Mouse (Mus musculus): ENCODE results near the gene Cdkal1. TPM values are rescaled to one million over a fixed set of nuclear protein-coding genes. Genes with fewer than 3 reads are reported as not detected.

Gene Cdkal1
- total RNA-seq, 1 experiment from 2014 or later, result 28.4 TPM

DNA sequence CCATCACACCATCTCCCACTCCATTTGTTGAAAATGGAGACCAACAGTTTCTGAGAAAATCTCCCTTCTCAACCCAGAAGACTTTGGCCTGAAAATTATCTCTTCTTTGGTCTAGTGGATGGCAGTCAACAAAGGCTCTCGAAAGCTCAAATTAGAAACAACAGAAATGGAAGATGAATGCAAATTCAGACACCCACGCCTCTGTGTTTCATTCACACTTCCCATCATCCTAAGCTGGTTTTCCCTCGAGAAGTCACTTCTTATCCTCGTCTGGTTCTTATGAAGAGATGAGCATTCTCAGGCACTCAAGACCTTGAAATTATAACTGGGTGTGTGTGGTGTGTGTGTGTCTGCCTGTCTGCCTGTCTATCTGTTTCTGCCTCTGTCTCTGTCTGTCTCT, 621.0 kb downstream of the Cdkal1 start:
- DNase-seq, result no peak

DNA sequence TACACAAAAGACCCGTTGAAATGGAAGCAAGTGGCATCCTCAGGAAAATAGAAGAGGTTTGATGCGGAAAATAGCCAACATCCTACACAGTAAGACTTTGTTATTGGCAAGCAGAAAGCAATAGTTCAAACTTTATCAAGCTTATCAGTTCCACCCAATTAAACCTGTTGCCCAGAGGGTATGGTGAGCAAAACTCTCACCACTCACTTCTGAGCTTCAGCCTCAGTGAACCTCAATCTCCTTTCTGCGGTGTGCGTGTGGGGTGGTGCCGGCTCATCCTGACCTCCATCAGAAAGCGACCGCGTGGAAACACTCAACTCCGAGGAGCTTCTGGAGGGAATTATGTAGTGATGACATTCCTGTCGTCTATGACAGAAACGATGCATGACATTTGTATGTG, 621.5 kb downstream of the Cdkal1 start:
- no peak for DNase-seq

DNA sequence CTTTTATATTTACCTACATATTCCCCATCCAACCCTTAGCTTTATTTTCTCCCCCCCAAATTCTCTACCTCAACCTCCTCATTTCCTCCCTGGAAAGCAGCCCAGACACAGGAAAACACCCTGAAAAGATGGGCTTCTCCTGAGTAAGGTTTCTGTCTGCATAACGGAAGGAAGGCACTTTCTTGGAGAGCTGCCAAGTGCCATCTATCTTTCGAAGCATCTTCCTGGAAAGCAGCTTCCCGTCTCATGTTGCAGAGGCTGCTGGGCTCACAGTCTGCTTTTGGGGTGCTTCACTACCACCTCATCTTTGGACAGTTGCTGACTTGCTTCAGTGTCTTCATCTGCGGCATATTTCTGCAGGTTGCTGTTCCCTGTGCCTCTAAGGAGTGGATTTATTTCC, 622.8 kb downstream of the Cdkal1 start:
- DNase-seq, result peak; percentile 63

DNA sequence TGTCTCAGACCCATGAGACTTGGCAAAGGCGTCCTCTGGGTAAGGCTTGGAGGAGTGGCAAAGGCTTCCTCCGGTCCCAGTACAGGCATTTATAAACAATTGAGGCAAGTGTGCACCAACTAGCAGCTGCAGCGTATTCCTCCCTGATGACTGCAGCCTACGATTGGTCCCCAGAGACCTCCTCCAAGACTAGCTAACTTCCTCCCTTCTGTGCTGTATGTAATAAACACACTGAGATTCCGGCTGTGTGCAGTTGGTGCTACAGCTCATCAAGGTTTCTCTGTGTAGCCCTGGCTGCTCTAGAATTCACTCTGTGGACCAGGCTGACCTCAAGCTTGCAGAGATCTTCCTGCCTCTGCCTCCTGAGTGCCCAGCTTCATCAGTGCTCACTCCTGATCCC, 630.7 kb downstream of the Cdkal1 start:
- DNase-seq, result no peak

DNA sequence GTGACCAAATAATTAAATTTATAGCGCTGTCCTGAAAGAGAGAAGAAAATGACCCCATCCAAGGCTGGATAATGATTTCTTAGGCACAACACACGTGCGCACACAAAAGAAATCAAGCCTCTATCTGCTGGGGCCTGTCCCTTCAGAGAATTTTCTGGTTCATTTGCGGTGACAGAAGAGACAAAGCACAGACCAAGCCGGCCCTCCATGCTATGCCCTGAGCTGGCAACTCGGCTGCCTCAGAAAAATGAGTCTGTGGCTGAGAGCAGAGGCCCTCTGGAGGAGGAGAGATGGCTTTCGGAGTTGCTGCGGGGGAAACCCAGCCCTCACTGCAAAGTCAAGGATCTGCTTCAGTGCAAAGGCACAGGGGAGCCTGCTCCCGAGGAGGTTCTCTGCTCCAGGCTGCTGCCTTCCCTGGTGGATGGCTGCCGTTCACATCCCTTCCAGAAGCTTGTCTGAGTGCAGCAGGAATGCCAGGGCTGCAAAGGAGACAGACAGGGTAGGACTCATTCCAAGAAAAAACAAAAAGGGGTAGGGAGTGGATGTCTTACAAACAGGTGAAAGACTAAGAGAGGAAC, 633.1 kb downstream of the Cdkal1 start:
- no peak for DNase-seq

DNA sequence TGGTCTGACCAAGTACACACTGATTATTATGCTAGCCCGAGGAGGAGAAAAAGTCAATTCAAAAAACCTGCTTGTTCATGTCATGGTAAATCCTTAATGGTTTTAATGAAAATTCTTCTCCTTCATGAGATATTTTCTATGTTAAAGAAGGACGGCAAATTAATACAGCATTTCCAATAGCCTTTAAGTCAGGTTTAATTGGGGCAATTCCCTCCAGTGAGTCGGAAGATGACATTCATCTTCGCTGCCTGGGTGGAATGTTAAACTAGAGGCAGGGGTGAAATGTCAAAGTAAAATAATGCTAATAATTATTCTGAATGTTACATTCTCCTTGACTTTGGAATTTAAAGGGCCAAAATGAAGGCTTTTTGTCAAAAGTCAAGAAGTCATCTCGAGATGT, 633.8 kb downstream of the Cdkal1 start:
- no peak for DNase-seq

DNA sequence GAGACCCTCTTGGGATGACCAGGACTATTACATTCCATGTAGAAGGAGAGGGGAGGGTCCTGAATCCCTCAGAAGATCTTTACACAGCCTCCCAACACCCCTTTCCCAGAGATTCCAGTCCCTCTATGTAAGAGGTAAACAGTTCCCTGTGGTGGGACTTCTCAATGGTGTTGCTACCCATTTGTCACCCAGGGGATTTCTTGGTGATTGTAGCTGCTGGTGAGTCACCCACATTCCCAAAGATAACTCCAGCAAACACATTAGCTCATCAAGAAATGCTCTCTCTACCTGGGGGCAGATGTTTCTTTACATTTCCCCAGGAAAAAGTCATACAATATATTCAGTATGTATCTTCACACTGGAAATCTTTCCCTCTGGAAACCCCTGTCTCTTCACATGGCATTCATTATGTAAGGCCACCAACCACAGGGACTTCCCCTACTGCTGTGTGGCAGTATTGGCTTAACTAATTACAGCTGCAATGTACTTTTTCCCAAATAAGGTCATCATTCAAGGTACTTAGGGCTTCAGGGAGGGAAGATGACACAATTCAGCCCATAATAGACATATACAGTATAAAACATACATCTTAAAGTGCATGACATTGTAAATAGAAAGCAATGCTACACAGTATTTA, 636.8 kb downstream of the Cdkal1 start:
- no peak for DNase-seq

DNA sequence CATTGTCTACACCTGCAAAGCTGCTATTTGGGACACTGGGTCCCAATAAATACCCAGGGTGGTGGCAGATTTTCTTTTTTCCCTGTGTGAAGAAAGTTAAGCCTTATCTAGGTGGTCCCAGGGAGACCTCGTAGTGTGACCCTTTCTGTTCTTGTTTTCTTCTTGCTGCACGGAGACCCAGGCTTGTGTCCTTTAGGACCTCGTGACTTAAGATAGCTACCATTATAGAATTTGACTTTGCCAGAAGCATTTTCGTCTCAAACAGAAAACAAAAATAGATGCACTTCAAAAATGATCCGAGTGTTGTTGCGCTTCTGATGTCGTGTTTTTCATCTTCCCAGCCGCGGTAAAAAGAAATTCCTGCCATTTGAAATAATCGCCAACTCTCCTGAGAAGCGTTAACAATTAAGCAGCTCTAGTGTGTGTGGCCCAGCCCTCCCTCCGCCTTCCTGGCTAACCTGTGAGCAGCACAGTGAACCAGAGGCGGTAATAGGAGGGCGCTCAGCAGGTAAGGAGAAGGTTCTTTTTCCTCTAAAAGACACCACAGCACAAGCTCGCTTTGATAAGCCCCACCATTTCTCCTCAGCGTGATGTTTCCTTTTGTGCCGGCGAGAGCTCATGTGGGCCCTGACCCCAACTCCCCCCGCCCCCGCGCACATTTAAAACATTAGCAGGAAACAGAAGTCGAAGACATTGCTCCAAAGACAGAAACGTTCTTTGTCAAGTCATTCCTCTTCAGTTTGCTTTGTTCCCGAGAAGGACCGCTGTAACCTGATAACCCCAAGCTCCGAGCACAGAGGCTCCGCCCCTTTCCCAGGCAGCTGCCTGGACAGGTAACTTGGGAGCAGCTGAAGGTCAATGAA, 645.1 kb downstream of the Cdkal1 start:
- DNase-seq, result peak; percentile 18

DNA sequence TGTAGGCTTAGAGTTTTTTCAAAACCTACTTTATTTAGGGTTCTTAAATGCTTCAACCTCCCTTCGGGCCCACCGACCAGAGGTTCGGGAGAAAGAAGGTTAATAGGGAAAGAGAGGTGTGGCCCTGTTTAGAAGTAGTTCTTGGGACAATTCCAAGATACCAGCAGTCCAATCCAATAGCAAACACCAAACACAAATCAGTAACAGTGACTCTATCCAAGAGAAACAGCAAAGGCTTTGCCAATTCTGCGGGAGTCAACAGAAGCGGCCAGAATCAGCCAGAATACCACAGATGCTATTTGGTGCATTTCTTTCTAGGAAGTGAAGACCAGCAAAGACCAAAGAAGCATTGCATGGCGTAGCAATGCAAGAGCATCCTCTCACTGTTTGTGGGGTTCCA, 646.7 kb downstream of the Cdkal1 start:
- no peak for DNase-seq

DNA sequence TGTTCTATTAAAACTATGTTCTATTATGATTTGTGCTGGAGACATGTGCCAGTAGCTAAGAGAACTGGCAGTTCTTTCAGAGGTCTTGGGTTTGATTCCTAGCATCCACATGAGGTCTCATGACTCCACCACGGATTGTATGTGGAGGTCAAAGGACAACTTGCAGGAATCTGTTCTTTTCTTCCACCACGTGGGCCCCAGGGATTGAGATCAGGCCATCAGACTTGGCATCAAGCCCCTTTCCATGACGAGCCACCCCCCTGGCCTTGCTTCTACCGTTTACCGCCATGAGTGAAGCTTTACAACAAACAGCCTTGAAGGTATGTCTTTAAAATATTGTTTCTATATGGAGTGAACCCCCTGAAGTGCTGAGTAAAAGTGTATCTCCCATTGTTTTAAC, 651.6 kb downstream of the Cdkal1 start:
- DNase-seq, result no peak

DNA sequence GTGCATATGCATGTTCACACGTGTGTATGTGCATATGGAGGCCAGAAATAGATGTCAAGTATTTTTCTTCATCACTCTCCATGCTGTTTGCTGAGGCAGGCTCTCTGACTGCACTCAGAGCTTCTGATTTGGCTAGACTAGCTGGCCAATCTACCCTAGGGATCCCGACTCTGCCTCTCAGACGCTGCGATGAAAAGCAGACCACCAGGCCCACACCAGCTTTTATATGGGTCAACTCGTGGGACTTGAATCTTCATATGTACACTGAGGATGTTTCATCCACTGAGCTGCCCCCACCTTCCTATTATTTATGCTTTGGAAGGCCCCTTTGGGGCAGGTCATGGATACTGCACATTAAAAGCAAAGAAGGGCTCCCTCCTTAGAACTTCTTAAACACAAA, 652.0 kb downstream of the Cdkal1 start:
- no peak for DNase-seq

DNA sequence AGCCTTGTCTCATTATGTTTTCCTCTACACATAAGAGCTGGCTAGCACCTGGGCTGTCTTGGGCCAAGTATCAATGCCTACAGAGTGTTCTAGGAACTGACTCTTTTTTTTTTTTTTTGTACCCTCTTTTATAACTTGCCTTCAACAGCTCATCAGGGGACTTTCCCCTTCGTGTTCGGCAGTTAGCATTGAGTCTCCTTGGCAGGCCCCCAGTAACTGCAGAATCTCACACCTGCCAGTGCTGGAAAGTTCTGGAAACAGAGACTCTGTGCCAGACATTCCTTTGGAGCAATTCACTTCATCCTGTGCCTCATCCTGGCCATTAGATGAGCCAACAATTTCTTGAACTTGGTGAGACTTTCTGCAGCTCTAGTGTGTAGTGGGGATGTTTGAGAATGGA, 652.9 kb downstream of the Cdkal1 start:
- DNase-seq, result peak; percentile 31

DNA sequence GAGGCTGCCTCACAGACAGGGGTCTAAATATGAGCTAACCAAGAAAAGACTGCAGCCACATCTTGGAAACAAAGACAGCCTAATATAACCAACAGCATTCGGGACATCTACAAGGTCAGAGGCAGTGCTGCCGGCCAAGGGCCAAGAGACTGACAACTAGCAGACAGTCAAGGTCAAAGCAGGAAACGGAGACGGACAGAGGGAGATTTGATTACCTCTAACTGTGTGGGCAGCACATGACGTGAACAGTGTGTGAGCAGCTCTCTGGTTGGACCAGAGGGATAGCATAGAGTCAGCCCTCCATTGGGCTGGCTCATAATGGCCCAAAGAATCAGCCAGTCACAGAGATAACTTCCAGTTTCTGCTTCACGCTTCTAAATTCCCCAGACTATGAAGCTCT, 655.8 kb downstream of the Cdkal1 start:
- peak; percentile 77 for DNase-seq

DNA sequence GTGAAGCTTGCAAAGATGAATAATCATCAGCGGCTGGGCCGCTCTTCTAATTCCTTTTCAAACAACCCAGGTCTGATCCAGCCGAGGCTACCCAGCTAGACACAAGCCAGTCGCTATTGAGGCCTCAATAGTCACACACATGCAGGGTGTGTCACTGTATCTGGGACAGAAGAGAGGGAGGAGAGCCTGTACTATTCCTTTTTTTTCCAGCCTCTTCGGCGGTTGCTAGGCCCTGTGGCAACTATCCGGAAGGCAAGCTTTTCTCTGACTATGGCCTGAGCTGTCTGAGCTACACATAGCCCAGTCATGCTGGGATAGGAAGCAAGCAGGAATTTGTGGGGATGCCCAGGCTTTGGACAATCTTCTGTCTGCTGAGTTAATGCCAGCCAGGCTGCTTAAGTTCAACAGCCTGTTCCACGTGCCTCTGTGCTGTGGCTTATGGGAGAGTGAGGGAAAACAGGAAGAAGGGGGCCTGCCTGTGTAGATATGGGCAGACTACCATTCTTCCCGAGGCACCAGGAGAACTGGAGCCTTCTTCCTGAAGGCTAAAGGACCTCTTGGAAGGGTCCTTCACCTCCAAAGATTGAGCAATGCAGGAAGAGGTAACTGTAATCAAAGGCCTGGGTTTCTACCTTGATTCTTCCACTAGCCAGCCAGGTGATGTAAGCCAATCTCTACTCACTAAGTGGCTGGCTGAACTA, 658.5 kb downstream of the Cdkal1 start:
- no peak for DNase-seq

DNA sequence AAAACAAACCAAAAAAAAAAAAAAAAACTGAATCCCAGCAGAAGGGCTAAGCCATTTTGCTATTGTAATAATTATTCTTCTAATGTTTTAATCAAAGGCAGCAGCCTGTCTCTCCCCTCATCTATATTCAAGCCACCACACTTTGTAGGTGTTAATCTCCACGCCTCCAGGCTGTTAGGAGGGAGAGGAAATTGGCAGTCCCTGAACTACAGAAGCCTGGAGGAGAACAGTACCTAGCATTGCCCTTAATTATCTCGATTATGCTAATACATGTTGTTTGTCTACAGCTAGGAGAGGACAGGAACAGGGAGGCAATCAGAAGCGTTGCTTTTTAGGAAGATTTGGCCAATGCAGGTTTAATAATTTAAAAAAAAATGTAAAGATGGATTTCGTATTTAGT, 659.8 kb downstream of the Cdkal1 start:
- no peak for DNase-seq

DNA sequence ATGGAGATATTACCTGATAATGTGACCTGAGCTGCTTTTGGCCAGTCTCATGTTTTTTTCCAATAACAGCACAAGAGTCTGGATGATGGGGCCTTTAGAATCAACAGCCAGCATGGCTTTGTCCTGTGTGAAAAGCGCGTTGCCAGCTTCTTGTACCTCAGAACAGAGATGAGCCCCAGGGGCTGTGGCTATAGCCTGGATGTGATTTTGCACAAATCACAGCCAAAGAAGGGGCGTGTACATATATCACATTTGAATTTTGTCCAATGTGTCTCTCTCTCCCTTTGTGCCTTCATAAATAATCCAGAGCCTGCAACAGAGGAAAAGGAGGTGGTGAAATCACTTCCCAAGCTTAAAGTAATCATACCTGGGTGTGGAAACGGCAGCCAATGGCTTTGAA, 660.5 kb downstream of the Cdkal1 start:
- DNase-seq, result no peak

DNA sequence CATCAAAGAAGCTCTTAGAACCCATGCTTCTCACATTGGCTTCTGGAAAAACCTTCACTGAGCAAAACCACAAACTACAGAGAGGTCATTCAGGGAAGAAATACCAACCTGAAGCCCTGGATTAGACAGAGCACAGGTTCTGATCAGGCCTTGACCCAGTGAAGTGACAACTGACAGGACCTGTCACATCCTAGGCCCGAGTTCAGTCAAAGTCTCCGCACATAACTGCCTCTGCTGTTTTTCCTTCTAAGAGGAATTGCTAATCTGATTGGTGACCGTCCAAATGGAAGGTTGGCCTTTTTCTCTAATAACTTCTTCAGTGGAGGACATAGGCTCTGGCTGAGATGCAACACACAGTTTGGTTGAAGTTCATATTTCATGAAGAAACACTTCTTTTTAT, 662.8 kb downstream of the Cdkal1 start:
- no peak for DNase-seq

DNA sequence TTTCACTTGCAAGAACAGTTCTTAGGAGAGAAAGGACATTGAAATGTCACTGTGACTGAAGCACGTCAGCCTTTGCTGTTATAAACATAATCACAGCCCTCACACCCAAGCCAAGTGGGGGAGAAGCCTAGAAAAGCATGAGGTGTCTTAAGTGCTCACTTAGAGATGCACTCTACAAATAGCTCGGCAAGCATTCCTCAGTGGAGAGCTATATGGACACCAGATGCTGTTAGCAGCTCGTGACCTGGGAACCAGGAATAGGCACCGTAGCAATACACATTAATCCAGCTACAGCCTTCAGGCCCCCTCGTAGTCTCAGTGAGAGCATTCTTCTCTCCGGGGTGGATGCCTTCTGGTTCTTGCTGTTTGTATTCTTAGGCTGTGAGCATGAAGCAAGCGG, 664.9 kb downstream of the Cdkal1 start:
- no peak for DNase-seq

DNA sequence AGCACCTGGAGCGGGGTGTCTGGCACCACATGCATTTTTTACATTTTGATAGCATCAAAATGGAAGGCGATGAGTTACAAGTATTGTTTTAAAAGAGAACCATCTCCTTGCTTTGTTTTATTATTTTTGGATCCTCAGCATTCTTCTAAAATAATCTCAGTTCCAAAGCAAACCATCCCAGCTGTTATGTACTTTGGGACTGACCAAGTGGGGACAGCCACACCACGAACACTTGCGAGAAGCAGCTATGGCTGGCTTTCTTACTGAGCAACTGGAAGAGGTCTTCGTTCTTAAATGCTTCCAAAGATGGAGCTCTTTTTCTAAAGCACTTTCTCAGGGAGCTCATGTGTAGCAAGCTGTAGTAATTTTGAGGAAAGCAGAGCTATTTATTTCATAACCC, 668.7 kb downstream of the Cdkal1 start:
- no peak for DNase-seq

DNA sequence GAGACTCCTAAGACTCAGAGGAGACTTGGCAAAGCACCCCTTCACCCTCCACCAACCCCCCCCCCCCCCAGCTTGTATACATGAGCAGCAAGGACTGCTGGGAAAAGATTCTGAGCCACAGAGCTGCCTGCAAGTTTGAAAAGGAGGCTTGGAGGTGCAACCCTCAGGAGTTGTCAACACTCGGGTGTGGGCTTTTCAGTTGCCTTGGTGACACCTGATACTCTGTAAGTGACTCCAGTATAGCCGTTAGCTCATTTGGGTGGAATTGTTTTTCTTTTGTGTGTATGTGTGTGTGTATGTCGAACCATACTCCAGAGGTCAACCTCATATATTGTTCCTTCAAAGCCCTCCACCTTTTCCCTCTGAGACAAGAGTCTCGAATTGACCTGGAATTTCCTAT, 669.9 kb downstream of the Cdkal1 start:
- no peak for DNase-seq

DNA sequence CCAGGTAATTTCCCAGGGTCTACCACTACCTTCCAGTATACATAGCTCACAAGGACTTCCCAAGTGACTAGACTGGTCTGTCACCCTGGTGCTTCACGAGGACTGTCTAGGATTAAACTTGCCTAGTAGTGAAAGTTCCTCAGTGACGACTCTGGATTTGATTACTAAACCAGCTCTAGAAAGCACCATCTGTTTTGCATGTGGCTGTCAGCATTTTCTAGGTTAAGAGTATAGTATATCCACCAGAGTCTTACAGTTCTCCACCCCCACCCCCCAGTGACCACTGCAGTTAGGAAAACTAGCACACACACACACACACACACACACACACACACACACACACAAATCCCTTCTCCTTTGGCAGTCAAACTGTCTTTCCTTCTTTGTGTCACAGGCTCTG, 670.9 kb downstream of the Cdkal1 start:
- DNase-seq, result no peak

DNA sequence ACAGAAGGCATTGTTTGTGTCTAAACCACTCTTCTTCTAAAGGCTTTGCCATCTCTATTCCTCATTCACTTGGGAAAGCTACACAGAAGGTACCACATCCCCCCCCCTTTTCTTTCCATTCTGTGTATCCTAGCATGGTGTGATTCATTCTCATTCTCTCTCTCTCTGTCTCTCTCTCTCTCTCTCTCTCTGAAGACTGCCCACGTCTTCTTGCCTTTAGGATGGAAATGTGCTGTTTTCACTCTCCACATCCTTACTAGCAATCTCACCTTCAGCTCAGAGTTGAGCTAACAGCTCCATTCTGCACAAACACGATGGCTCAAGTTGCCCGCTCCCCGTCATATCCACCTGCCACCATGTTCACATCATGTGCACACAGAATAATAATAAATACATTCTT, 675.6 kb downstream of the Cdkal1 start:
- DNase-seq, result no peak

DNA sequence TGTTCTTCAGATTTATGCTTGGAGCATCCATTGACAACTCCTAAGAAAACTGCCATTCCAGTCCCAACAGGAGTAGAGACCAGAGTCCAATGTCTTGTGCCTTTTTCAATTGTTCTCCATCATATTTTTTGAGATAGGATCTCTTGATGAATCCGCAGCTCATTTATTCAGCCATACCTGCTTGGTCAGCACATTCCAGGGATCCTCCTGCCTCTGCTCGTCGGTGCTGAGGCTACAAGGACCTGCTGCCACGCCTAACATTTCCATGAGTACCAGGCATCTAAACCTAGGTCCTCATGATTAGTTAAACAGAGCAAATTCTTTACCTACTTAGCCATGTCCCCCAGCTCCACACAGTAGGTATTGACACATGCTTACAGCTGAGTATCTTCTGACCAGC, 676.2 kb downstream of the Cdkal1 start:
- DNase-seq, result no peak
